ENCODE assay signal across 25 mouse cellular contexts in the genomic region with DNA sequence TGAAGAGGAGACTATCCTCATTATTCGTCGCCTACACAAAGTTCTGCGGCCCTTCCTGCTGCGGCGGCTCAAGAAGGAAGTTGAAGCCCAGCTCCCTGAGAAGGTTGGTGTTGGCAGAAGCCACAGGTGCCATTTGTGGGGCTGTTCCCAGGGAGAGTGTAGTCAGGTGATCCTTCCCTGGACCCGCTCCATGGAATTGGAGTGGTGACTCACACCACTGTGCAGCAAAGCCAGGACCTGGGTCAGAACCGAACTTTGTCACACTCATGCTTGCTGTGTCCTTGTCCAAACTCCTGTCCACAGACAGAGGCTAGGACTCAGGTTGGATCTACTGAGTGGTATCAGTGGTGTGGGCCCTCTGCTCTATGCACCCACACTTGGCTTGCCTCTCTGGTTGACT. TPM values are rescaled to one million over a fixed set of nuclear protein-coding genes. Genes with fewer than 3 reads are reported as not detected.
A peak's percentile ranks its signal among the peaks of the same experiment; 100 is the strongest.
DNase-seq lines count a peak whose midpoint lies in the region; ATAC-seq lines count a peak whose summit lies in the region.
"Had no signal": no experiment of that assay in that cellular context is flagged by ENCODE, and none has a peak within 500 bp of the region (broad histone marks: within the 10 kb centered on the region; RNA-seq: fewer than 3 reads in every experiment).

No protein-coding gene starts in this region.

- WGBS in heart, embryonic 12.5 days, result 87% methylated on average over 7 of the region's 7 CpGs
- 96% methylated on average over 7 of the region's 7 CpGs for WGBS in hindbrain, embryonic 16.5 days

- H3K9ac ChIP-seq in heart, embryonic 12.5 days, result no peak overlapping the region
- no peak overlapping the region for H3K9ac ChIP-seq in hindbrain, embryonic 16.5 days (ENCODE audit: low read depth, low read length)
- H3K9ac ChIP-seq: embryonic facial prominence, embryonic 12.5 days; forebrain, postnatal 0 days; hindbrain, embryonic 14.5 days; intestine, embryonic 15.5 days; limb, embryonic 12.5 days; liver, embryonic 13.5 days; stomach, embryonic 15.5 days had no signal

- no peak for ATAC-seq in heart, embryonic 12.5 days (ENCODE audit: insufficient number of reproducible peaks, low FRiP score)
- no peak for ATAC-seq in hindbrain, embryonic 16.5 days
- ATAC-seq: forebrain, postnatal 0 days; intestine, embryonic 15.5 days had no signal

- H3K27ac ChIP-seq in heart, embryonic 12.5 days (ENCODE audit: poor library complexity, severe bottlenecking), result no peak overlapping the region
- no peak overlapping the region for H3K27ac ChIP-seq in hindbrain, embryonic 16.5 days (ENCODE audit: low read depth, low read length)
- H3K27ac ChIP-seq: embryonic facial prominence, embryonic 12.5 days; hindbrain, embryonic 14.5 days; intestine, embryonic 15.5 days; limb, embryonic 12.5 days; liver, embryonic 13.5 days; stomach, embryonic 15.5 days had no signal

- H3K27me3 ChIP-seq in heart, embryonic 12.5 days (replicated peaks), result no peaks in the 10 kb centered on the region
- H3K27me3 ChIP-seq in hindbrain, embryonic 16.5 days (replicated peaks; ENCODE audit: control insufficient read depth, insufficient read depth, low read length), result no peaks in the 10 kb centered on the region
- H3K27me3 ChIP-seq: embryonic facial prominence, embryonic 12.5 days; intestine, embryonic 15.5 days; limb, embryonic 12.5 days; liver, embryonic 13.5 days; megakaryocyte, embryonic 14.5 days; stomach, embryonic 15.5 days had no signal

- H3K36me3 ChIP-seq in heart, embryonic 12.5 days, result peaks cover 100% of the 10 kb centered on the region
- H3K36me3 ChIP-seq in hindbrain, embryonic 16.5 days (ENCODE audit: control insufficient read depth, insufficient read depth, low read length), result peaks cover 87% of the 10 kb centered on the region

- H3K4me2 ChIP-seq in heart, embryonic 12.5 days, result no peak overlapping the region
- H3K4me2 ChIP-seq in hindbrain, embryonic 16.5 days (ENCODE audit: low read length), result no peak overlapping the region
- H3K4me2 ChIP-seq: embryonic facial prominence, embryonic 12.5 days; hindbrain, embryonic 14.5 days; intestine, embryonic 15.5 days; limb, embryonic 12.5 days; liver, embryonic 13.5 days; stomach, embryonic 15.5 days had no signal

- peak; percentile 56 to 79 for DNase-seq in adrenal gland, adult (ENCODE audit: inconsistent age in 2 of 2, low spot score in 1 of 2)
- DNase-seq in adrenal gland, postnatal 4 days (ENCODE audit: low spot score in 2 of 2), result no peak
- DNase-seq in heart, postnatal 10 days, result peak; percentile 17 to 26
- DNase-seq in 3T3-L1 (ENCODE audit: low read depth, low spot score), result peak; percentile 30
- DNase-seq in adrenal gland, postnatal 14 days, result peak; percentile 51
- no peak for DNase-seq in layer of hippocampus, postnatal 25 days (ENCODE audit: extremely low spot score in 1 of 2, low spot score in 1 of 2)
- DNase-seq: cerebellum, postnatal 14 days; forebrain, postnatal 0 days; gastrocnemius, postnatal 25 days; heart, postnatal 4 days; kidney, postnatal 10 days; liver, embryonic 13.5 days; lung, adult 2 months; midbrain, embryonic 14.5 days; thymus, adult 18-20 months; thymus, postnatal 36 days had no signal

- intact Hi-C loops in heart, postnatal 10 days (cut with DNase I), result no loop called here

- H3K4me1 ChIP-seq in heart, embryonic 12.5 days (replicated peaks), result no peaks in the 10 kb centered on the region
- no peaks in the 10 kb centered on the region for H3K4me1 ChIP-seq in hindbrain, embryonic 16.5 days (ENCODE audit: control insufficient read depth, insufficient read depth, low read depth, low read length)
- H3K4me1 ChIP-seq: embryonic facial prominence, embryonic 12.5 days; intestine, embryonic 15.5 days; limb, embryonic 12.5 days; liver, embryonic 13.5 days; stomach, embryonic 15.5 days had no signal

- H3K9me3 ChIP-seq in heart, embryonic 12.5 days (replicated peaks), result no peaks in the 10 kb centered on the region
- no peaks in the 10 kb centered on the region for H3K9me3 ChIP-seq in hindbrain, embryonic 16.5 days (ENCODE audit: control insufficient read depth, low read length)
- H3K9me3 ChIP-seq: embryonic facial prominence, embryonic 12.5 days; intestine, embryonic 15.5 days; limb, embryonic 12.5 days; liver, embryonic 13.5 days; stomach, embryonic 15.5 days had no signal

- no peak overlapping the region for H3K4me3 ChIP-seq in heart, embryonic 12.5 days
- no peak overlapping the region for H3K4me3 ChIP-seq in hindbrain, embryonic 16.5 days (ENCODE audit: low read length)
- H3K4me3 ChIP-seq: embryonic facial prominence, embryonic 12.5 days; erythroblast, embryonic 14.5 days; intestine, embryonic 15.5 days; limb, embryonic 12.5 days; liver, embryonic 13.5 days; megakaryocyte, embryonic 14.5 days; stomach, embryonic 15.5 days had no signal

RNA-seq across cellular contexts. Expression of gene Smarca4, which starts 53.0 kb away (rescaled TPM):
- 10 to 100 TPM; 86.1 to 94.8 TPM for total RNA-seq in adrenal gland, postnatal 4 days (2021)
- total RNA-seq in heart, postnatal 10 days (2021), result 10 to 100 TPM; 55.6 to 59.8 TPM
- 76.0 and 78.5 TPM in 2 replicates for polyA plus RNA-seq in heart, embryonic 12.5 days (2016; fragmentation: Nextera tagmentation; extraction: Ambion mirVana)
- 70.8 and 71.0 TPM in 2 replicates for total RNA-seq in adrenal gland, postnatal 14 days (2021)
- total RNA-seq in layer of hippocampus, postnatal 25 days (2021), result 100 to 1,000 TPM; 115 to 122 TPM
- polyA plus RNA-seq in hindbrain, embryonic 16.5 days (2015; fragmentation: Nextera tagmentation; extraction: Ambion mirVana), result 109 and 130 TPM in 2 replicates

RNA-seq across cellular contexts. Expression of gene Ldlr, which starts 54.3 kb away (rescaled TPM):
- total RNA-seq in adrenal gland, postnatal 4 days (2021), result 10 to 100 TPM; 26.7 to 31.9 TPM
- 10 to 100 TPM in 1 of 2 experiments, 1 to 10 TPM in 1; 8.5 to 10.7 TPM for total RNA-seq in heart, postnatal 10 days (2021)
- polyA plus RNA-seq in heart, embryonic 12.5 days (2016; fragmentation: Nextera tagmentation; extraction: Ambion mirVana), result 26.0 and 30.8 TPM in 2 replicates
- total RNA-seq in adrenal gland, postnatal 14 days (2021), result 42.6 and 60.4 TPM in 2 replicates
- total RNA-seq in layer of hippocampus, postnatal 25 days (2021), result 10 to 100 TPM; 20.5 to 20.7 TPM
- polyA plus RNA-seq in hindbrain, embryonic 16.5 days (2015; fragmentation: Nextera tagmentation; extraction: Ambion mirVana), result 15.6 and 17.5 TPM in 2 replicates

Comparison
In these comparisons a context has a peak if more than half of its experiments do, and no peak if none do; other contexts are left out.
1. DNase-seq: peak in adrenal gland, adult (2 of 2), heart, postnatal 10 days (2 of 2), 3T3-L1 (single experiment) and adrenal gland, postnatal 14 days (single experiment); none in adrenal gland, postnatal 4 days (0 of 2) and layer of hippocampus, postnatal 25 days (0 of 2).